Mouse (Mus musculus) kidney, postnatal 0 days (tissue): ENCODE measurements at regions not wholly inside any gene's neighbourhood (a gene's known extent, or its start where the extent isn't known, plus 50 kb on each side); places are given as distances from the start of the nearest gene placed in this dataset.

Experiments
- ATAC-seq: fragments of 200-750 bp; cut with Nextera tagmentation; replicated peaks from 2 replicates; pipeline ENCODE4 v1.8.0; 2017; ENCODE audit warnings: low read depth, moderate number of reproducible peaks, moderate TSS enrichment, moderate library complexity; ENCODE audit not compliant: low FRiP score
- DNase-seq: peaks from one replicate; pipeline ENCODE4 v3.0.0-alpha.2; 2016; ENCODE audit warnings: low spot score
- H3K27ac ChIP-seq: fragments of 300-500 bp; sonication (generic); 2 replicates; pipeline ENCODE4 v1.5.1; 2014; ENCODE audit warnings: mild to moderate bottlenecking
- H3K27me3 ChIP-seq: fragments of 300-500 bp; sonication (generic); 2 replicates; pipeline ENCODE4 v1.6.1; 2014; ENCODE audit warnings: low read length, mixed read lengths; ENCODE audit not compliant: insufficient read depth
- H3K36me3 ChIP-seq: fragments of 300-500 bp; sonication (generic); 2 replicates; pipeline ENCODE4 v1.6.1; 2014; ENCODE audit warnings: low read length, mixed read lengths; ENCODE audit not compliant: insufficient read depth
- H3K4me1 ChIP-seq: fragments of 300-500 bp; sonication (generic); replicated peaks from 2 replicates; pipeline ENCODE4 v1.6.1; 2014; ENCODE audit warnings: antibody characterized with exemption, low read length, mixed read lengths; ENCODE audit not compliant: insufficient read depth
- H3K4me2 ChIP-seq: fragments of 300-500 bp; sonication (generic); 2 replicates; pipeline ENCODE4 v1.6.1; 2014; ENCODE audit warnings: mild to moderate bottlenecking, low read length, moderate library complexity, mixed read lengths
- H3K4me3 ChIP-seq: fragments of 300-500 bp; sonication (generic); replicated peaks from 2 replicates; pipeline ENCODE4 v1.5.1; 2014; ENCODE audit warnings: low read depth, low read length
- H3K9ac ChIP-seq: fragments of 300-500 bp; sonication (generic); 2 replicates; pipeline ENCODE4 v1.6.1; 2014; ENCODE audit warnings: low read depth, low read length
- H3K9me3 ChIP-seq: fragments of 300-500 bp; sonication (generic); replicated peaks from 2 replicates; pipeline ENCODE4 v1.6.1; 2016; ENCODE audit warnings: low read length, inconsistent platforms, mixed read lengths
- CTCF ChIP-seq: IDR thresholded peaks from 2 replicates; pipeline ENCODE4 v1.5.1; 2016; ENCODE audit warnings: antibody characterized with exemption, low read depth, mild to moderate bottlenecking, moderate library complexity
- WGBS: fragments of 180-500 bp; shearing (Covaris S2); extraction: QIAGEN DNeasy Blood & Tissue Kit; methylation state at CpG from one replicate; pipeline ENCODE4 v1.1.7; 2014; 5-methylcytosine and 5-hydroxymethylcytosine counted together

- TF ChIP-seq CTCF = no peak
- WGBS = 35% methylated on average over 6 of the region's 6 CpGs
- ATAC-seq = no peak
Observed at GRCm38 (mm10) chr5:64661959-64662358, 141.2 kb upstream of the Klf3 start.

GRCm38 (mm10) chr5:64662476-64662875 lies 140.7 kb upstream of the Klf3 start:
- H3K4me2 ChIP-seq = no peak overlapping the region
- DNase-seq (no peak), ATAC-seq (no peak)
- no peaks in the 10 kb centered on the region for H3K9me3 ChIP-seq
- H3K36me3 ChIP-seq = no peaks in the 10 kb centered on the region
- TF ChIP-seq CTCF = no peak
- H3K4me3 ChIP-seq = no peak overlapping the region
- H3K27ac ChIP-seq = no peak overlapping the region
- H3K27me3 ChIP-seq = no peaks in the 10 kb centered on the region
- 0 out of 2 replicates have a peak, but pooled peaks cover 3% of the 10 kb centered on the region for H3K4me1 ChIP-seq
- H3K9ac ChIP-seq = no peak overlapping the region
- 47% methylated on average over 7 of the region's 7 CpGs for WGBS

More at GRCm38 (mm10) chr5:64661959-64662358, 141.2 kb upstream of the Klf3 start:
- Histone ChIP-seq H3K27me3 (no peaks in the 10 kb centered on the region), H3K36me3 (no peaks in the 10 kb centered on the region), H3K9me3 (no peaks in the 10 kb centered on the region), H3K4me1 (0 out of 2 replicates have a peak, but pooled peaks cover 3% of the 10 kb centered on the region), H3K4me3 (no peak overlapping the region), H3K4me2 (no peak overlapping the region), H3K27ac (no peak overlapping the region), H3K9ac (no peak overlapping the region)
- DNase-seq = no peak

GRCm38 (mm10) chr5:64663766-64664165 lies 139.4 kb upstream of the Klf3 start:
- Histone ChIP-seq H3K4me2 (no peak overlapping the region), H3K9me3 (no peaks in the 10 kb centered on the region), H3K4me1 (0 out of 2 replicates have a peak, but pooled peaks cover 3% of the 10 kb centered on the region), H3K9ac (no peak overlapping the region), H3K36me3 (no peaks in the 10 kb centered on the region), H3K4me3 (no peak overlapping the region), H3K27ac (no peak overlapping the region), H3K27me3 (no peaks in the 10 kb centered on the region)
- no peak for DNase-seq
- WGBS = 79% methylated on average over 1 of the region's 1 CpGs
- no peak for TF ChIP-seq CTCF
- ATAC-seq = no peak

- no peak for TF ChIP-seq CTCF
- Histone ChIP-seq H3K4me2 (no peak overlapping the region), H3K27me3 (no peaks in the 10 kb centered on the region), H3K4me1 (0 out of 2 replicates have a peak, but pooled peaks cover 3% of the 10 kb centered on the region), H3K4me3 (no peak overlapping the region), H3K36me3 (no peaks in the 10 kb centered on the region), H3K9ac (no peak overlapping the region), H3K27ac (no peak overlapping the region), H3K9me3 (no peaks in the 10 kb centered on the region)
- WGBS = 70% methylated on average over 3 of the region's 3 CpGs
- ATAC-seq = no peak
- no peak for DNase-seq
Observed at GRCm38 (mm10) chr5:64665064-64665463, 138.1 kb upstream of the Klf3 start.

GRCm38 (mm10) chr5:64666256-64666655 lies 136.9 kb upstream of the Klf3 start:
- ATAC-seq = no peak
- 24% methylated on average over 3 of the region's 3 CpGs for WGBS
- Histone ChIP-seq H3K9ac (no peak overlapping the region), H3K9me3 (no peaks in the 10 kb centered on the region), H3K36me3 (no peaks in the 10 kb centered on the region), H3K27me3 (no peaks in the 10 kb centered on the region), H3K27ac (peak overlapping the region; percentile 42; the same call in 1 of the 2 replicates), H3K4me3 (no peak overlapping the region), H3K4me1 (0 out of 2 replicates have a peak, but pooled peaks cover 3% of the 10 kb centered on the region), H3K4me2 (no peak overlapping the region)
- peak; percentile 19; the same call in 1 of the 2 replicates for TF ChIP-seq CTCF
- peak; percentile 79 for DNase-seq

- ATAC-seq (no peak), DNase-seq (peak; percentile 40)
- 63% methylated on average over 3 of the region's 3 CpGs for WGBS
- H3K4me1 ChIP-seq = 0 out of 2 replicates have a peak, but pooled peaks cover 3% of the 10 kb centered on the region
- H3K36me3 ChIP-seq = no peaks in the 10 kb centered on the region
- H3K27ac ChIP-seq = no peak overlapping the region
- H3K9ac ChIP-seq = no peak overlapping the region
- TF ChIP-seq CTCF = no peak
- no peaks in the 10 kb centered on the region for H3K9me3 ChIP-seq
- no peak overlapping the region for H3K4me2 ChIP-seq
- no peaks in the 10 kb centered on the region for H3K27me3 ChIP-seq
- no peak overlapping the region for H3K4me3 ChIP-seq
Observed at GRCm38 (mm10) chr5:64667053-64667452, 136.1 kb upstream of the Klf3 start.

- DNase-seq (no peak), ATAC-seq (no peak)
- Histone ChIP-seq H3K9me3 (no peaks in the 10 kb centered on the region), H3K4me1 (no peaks in the 10 kb centered on the region), H3K4me2 (no peak overlapping the region), H3K27ac (no peak overlapping the region), H3K27me3 (no peaks in the 10 kb centered on the region), H3K4me3 (no peak overlapping the region), H3K36me3 (no peaks in the 10 kb centered on the region), H3K9ac (no peak overlapping the region)
- no peak for TF ChIP-seq CTCF
- 69% methylated on average over 2 of the region's 2 CpGs for WGBS
Observed at GRCm38 (mm10) chr5:64673861-64674260, 129.3 kb upstream of the Klf3 start.
